Mouse (Mus musculus) stomach, embryonic 14.5 days (tissue): ENCODE results near the gene Fam172a. TPM values are rescaled to one million over a fixed set of nuclear protein-coding genes. Genes with fewer than 3 reads are reported as not detected.

Experiments used
- ATAC-seq: fragments of 200-750 bp; cut with Nextera tagmentation; 2 replicates; pipeline ENCODE4 v1.8.0; 2017; ENCODE audit warnings: low read depth, moderate TSS enrichment; ENCODE audit not compliant: insufficient number of reproducible peaks, insufficient read depth, low FRiP score
- H3K27ac ChIP-seq: fragments of 300-500 bp; sonication (generic); 2 replicates; pipeline ENCODE4 v1.5.1; 2014; ENCODE audit warnings: mild to moderate bottlenecking, low read length, moderate library complexity, mixed read lengths
- H3K27me3 ChIP-seq: fragments of 300-500 bp; sonication (generic); 2 replicates; pipeline ENCODE4 v1.6.1; 2014; ENCODE audit warnings: low read length, control low read depth, mixed read lengths; ENCODE audit not compliant: control insufficient read depth, insufficient read depth
- H3K36me3 ChIP-seq: fragments of 300-500 bp; sonication (generic); 2 replicates; pipeline ENCODE4 v1.6.1; 2014; ENCODE audit warnings: mild to moderate bottlenecking, control low read depth, low read length, moderate library complexity, mixed read lengths; ENCODE audit not compliant: control insufficient read depth, insufficient read depth
- H3K4me1 ChIP-seq: fragments of 300-500 bp; sonication (generic); 2 replicates; pipeline ENCODE4 v1.6.1; 2014; ENCODE audit warnings: low read length, control low read depth, mixed read lengths; ENCODE audit not compliant: control insufficient read depth, insufficient read depth
- H3K4me2 ChIP-seq: fragments of 300-500 bp; sonication (generic); replicated peaks from 2 replicates; pipeline ENCODE4 v1.6.1; 2014; ENCODE audit warnings: low read depth, low read length, control low read depth
- H3K4me3 ChIP-seq: fragments of 300-500 bp; sonication (generic); 2 replicates; pipeline ENCODE4 v1.5.1; 2014; ENCODE audit warnings: low read depth, low read length, control low read depth
- H3K9ac ChIP-seq: fragments of 300-500 bp; sonication (generic); replicated peaks from 2 replicates; pipeline ENCODE4 v1.6.1; 2014; ENCODE audit warnings: low read depth, mild to moderate bottlenecking, control low read depth, low read length, moderate library complexity, mixed read lengths
- H3K9me3 ChIP-seq: fragments of 300-500 bp; sonication (generic); 2 replicates; pipeline ENCODE4 v1.6.1; 2016; ENCODE audit warnings: low read depth, low read length, control low read depth; ENCODE audit not compliant: control insufficient read depth
- WGBS: fragments of 180-500 bp; shearing (Covaris S2); extraction: QIAGEN DNeasy Blood & Tissue Kit; methylation state at CpG from one replicate; pipeline ENCODE4 v1.1.7; 2014; 5-methylcytosine and 5-hydroxymethylcytosine counted together
- polyA plus RNA-seq: library from polyadenylated mRNA; unstranded; fragments of >200 nt; fragmentation: Nextera tagmentation; extraction: Ambion mirVana; gene quantifications from 2 replicates; pipeline ENCODE4 v1.2.1, GENCODE M21; 2014

Fam172a gene
- polyA plus RNA-seq, 1 experiment from 2014 or later, result 33.3 TPM

GRCm38 (mm10) chr13:77982105-77982851 lies 280.4 kb downstream of the Fam172a start:
- H3K27me3 ChIP-seq, result no peaks in the 10 kb centered on the region
- no peaks in the 10 kb centered on the region for H3K36me3 ChIP-seq
- ATAC-seq, result no peak
- no peaks in the 10 kb centered on the region for H3K9me3 ChIP-seq
- H3K4me1 ChIP-seq, result no peaks in the 10 kb centered on the region
- H3K27ac ChIP-seq, result no peak overlapping the region
- 31% methylated on average over 5 of the region's 5 CpGs for WGBS
- no peak overlapping the region for H3K4me3 ChIP-seq
- H3K9ac ChIP-seq, result no peak overlapping the region
- no peak overlapping the region for H3K4me2 ChIP-seq

- Histone ChIP-seq H3K4me1 (no peaks in the 10 kb centered on the region), H3K36me3 (no peaks in the 10 kb centered on the region), H3K27ac (no peak overlapping the region), H3K9ac (no peak overlapping the region), H3K9me3 (no peaks in the 10 kb centered on the region), H3K4me2 (no peak overlapping the region), H3K27me3 (no peaks in the 10 kb centered on the region), H3K4me3 (no peak overlapping the region)
- 73% methylated on average over 2 of the region's 2 CpGs for WGBS
- ATAC-seq, result no peak
Observed at GRCm38 (mm10) chr13:77982852-77983202, 281.0 kb downstream of the Fam172a start.

- 80% methylated on average over 5 of the region's 5 CpGs for WGBS
- Histone ChIP-seq H3K4me2 (no peak overlapping the region), H3K36me3 (no peaks in the 10 kb centered on the region), H3K9ac (no peak overlapping the region), H3K27me3 (no peaks in the 10 kb centered on the region), H3K4me1 (0 out of 2 replicates have a peak, but pooled peaks cover 3% of the 10 kb centered on the region), H3K9me3 (no peaks in the 10 kb centered on the region), H3K4me3 (no peak overlapping the region), H3K27ac (no peak overlapping the region)
- ATAC-seq, result no peak
Observed at GRCm38 (mm10) chr13:77991189-77991886, 289.5 kb downstream of the Fam172a start.

- no peak overlapping the region for H3K9ac ChIP-seq
- H3K36me3 ChIP-seq, result no peaks in the 10 kb centered on the region
- H3K9me3 ChIP-seq, result no peaks in the 10 kb centered on the region
- H3K4me3 ChIP-seq, result no peak overlapping the region
- H3K27me3 ChIP-seq, result no peaks in the 10 kb centered on the region
- no peak overlapping the region for H3K4me2 ChIP-seq
- no peak for ATAC-seq
- no peak overlapping the region for H3K27ac ChIP-seq
- no peaks in the 10 kb centered on the region for H3K4me1 ChIP-seq
- 69% methylated on average over 4 of the region's 4 CpGs for WGBS
Observed at GRCm38 (mm10) chr13:78004649-78005048, 302.8 kb downstream of the Fam172a start.

- no peaks in the 10 kb centered on the region for H3K4me1 ChIP-seq
- H3K27me3 ChIP-seq, result no peaks in the 10 kb centered on the region
- WGBS, result 46% methylated on average over 3 of the region's 3 CpGs
- no peaks in the 10 kb centered on the region for H3K9me3 ChIP-seq
- H3K4me2 ChIP-seq, result no peak overlapping the region
- no peak overlapping the region for H3K9ac ChIP-seq
- no peaks in the 10 kb centered on the region for H3K36me3 ChIP-seq
- no peak overlapping the region for H3K27ac ChIP-seq
- H3K4me3 ChIP-seq, result no peak overlapping the region
- ATAC-seq, result no peak
Observed at GRCm38 (mm10) chr13:78005344-78005743, 303.5 kb downstream of the Fam172a start.

GRCm38 (mm10) chr13:78010176-78010575 lies 308.3 kb downstream of the Fam172a start:
- no peak for ATAC-seq
- no peak overlapping the region for H3K4me2 ChIP-seq
- H3K4me1 ChIP-seq, result no peaks in the 10 kb centered on the region
- no peak overlapping the region for H3K9ac ChIP-seq
- no peaks in the 10 kb centered on the region for H3K9me3 ChIP-seq
- H3K36me3 ChIP-seq, result no peaks in the 10 kb centered on the region
- H3K27ac ChIP-seq, result no peak overlapping the region
- no peak overlapping the region for H3K4me3 ChIP-seq
- H3K27me3 ChIP-seq, result no peaks in the 10 kb centered on the region
- 78% methylated on average over 1 of the region's 1 CpGs for WGBS

- Histone ChIP-seq H3K4me2 (no peak within 1 kb of the TSS), H3K9ac (no peak within 1 kb of the TSS), H3K4me1 (no peaks in the 10 kb centered on the region), H3K9me3 (no peaks in the 10 kb centered on the region), H3K36me3 (no peaks in the 10 kb centered on the region), H3K27ac (no peak within 1 kb of the TSS), H3K4me3 (no peak within 1 kb of the TSS), H3K27me3 (no peaks in the 10 kb centered on the region)
- WGBS, result 56% methylated on average over 15 of the region's 15 CpGs
- peak; percentile 42; the same call in 1 of the 2 replicates for ATAC-seq
Observed at GRCm38 (mm10) chr13:78024683-78025294, 323.0 kb downstream of the Fam172a start, which contains the start of gene Pou5f2. Gene Pou5f2, plus strand, starts transcription at chr13:78024902.

GRCm38 (mm10) chr13:78032821-78033220 lies 331.0 kb downstream of the Fam172a start:
- Histone ChIP-seq H3K9me3 (no peaks in the 10 kb centered on the region), H3K36me3 (no peaks in the 10 kb centered on the region), H3K27ac (no peak overlapping the region), H3K27me3 (no peaks in the 10 kb centered on the region), H3K4me1 (no peaks in the 10 kb centered on the region), H3K4me3 (no peak overlapping the region), H3K4me2 (no peak overlapping the region), H3K9ac (no peak overlapping the region)
- no peak for ATAC-seq
- 17% methylated on average over 1 of the region's 1 CpGs for WGBS
